Mouse (Mus musculus): Measurements from ENCODE around the gene Abhd5. TPM values are rescaled to one million over a fixed set of nuclear protein-coding genes. Genes with fewer than 3 reads are reported as not detected.

Gene Abhd5
- polyA plus RNA-seq, 1 experiment from 2014 or later, result 22.5 TPM

DNA sequence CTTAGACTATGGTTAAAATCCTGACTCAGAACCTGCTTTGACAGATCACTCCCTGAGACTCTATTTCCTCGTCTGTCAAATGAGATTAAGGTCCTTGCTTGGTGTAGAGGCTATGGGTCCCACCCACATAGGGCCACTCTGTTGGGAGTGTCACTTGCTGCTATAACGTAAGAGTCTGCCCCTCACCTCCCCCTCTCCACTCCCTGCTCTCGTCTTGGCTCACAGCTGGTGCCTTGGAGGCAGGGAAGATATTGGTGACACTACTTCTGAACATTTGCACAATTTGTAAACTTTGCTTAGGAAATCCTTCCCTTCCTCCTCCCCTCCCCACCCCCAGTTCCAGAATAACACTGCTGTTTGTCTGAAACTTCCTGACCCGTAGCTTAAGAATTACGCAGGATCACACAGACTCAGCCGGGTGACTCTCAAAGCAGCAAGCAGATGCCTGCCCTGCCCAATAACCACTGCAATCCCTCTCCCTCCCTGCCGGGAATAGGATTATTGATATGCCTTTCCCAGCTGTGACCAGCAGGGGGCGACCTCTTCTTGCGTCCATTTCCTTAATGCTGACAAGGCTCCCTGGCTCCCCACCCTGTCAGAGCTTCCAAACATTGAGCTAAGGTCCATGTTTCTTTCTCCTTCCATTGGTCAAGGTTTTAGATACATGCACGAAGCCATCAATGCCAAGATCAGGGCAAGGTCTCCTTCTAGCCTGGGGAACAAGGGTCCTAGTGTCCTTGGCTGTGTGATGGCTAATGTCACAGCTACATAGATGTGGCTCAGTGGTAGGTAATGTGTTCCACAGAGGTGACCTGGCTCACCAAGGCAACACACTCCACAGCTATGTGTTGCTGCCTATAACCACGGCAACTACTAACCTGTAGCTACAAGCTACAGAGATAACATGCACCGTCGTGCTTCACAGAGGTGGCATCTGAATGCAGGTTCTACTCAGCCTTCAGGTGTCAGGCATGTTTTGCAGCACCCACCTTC is 69.7 kb downstream of the Abhd5 start:
- H3K27me3 ChIP-seq, result peaks cover 10% of the 10 kb centered on the region; the same call in 1 of the 2 replicates
- no peaks in the 10 kb centered on the region for H3K9me3 ChIP-seq (replicated peaks)
- no peak overlapping the region for H3K9ac ChIP-seq
- H3K4me1 ChIP-seq, result peaks cover 2% of the 10 kb centered on the region; the same call in 1 of the 2 replicates
- H3K4me2 ChIP-seq (replicated peaks), result no peak overlapping the region
- H3K27ac ChIP-seq, result no peak overlapping the region
- no peak overlapping the region for H3K4me3 ChIP-seq
- H3K36me3 ChIP-seq, result no peaks in the 10 kb centered on the region
- 30% methylated on average over 13 of the region's 13 CpGs for WGBS
- ATAC-seq (ENCODE audit: low FRiP score), result peak; percentile 50

DNA sequence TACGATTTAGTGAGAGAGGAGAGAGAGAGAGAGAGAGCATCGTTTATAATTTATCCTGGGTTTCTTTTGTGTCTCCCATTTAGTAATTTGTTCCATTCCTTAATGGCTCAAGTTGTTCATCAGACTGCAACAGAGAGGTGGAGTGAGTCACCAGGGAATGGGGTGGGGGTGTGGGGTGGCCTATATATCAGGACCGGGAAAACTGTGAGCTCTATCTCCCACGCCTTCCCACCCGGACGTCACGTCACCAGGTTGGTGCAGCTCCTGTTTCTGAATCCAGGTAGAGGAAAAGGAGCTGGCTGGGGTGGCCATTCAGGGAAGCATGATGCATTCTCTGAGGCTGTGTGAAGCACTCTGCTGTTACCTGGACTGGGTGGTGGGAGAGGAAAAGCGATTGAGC is 70.5 kb downstream of the Abhd5 start:
- no peak overlapping the region for H3K4me2 ChIP-seq (replicated peaks)
- H3K27me3 ChIP-seq, result peaks cover 10% of the 10 kb centered on the region; the same call in 1 of the 2 replicates
- whole genome bisulfite sequencing, result 86% methylated on average over 8 of the region's 8 CpGs
- no peak for ATAC-seq (ENCODE audit: low FRiP score)
- H3K36me3 ChIP-seq, result no peaks in the 10 kb centered on the region
- H3K4me1 ChIP-seq, result no peaks in the 10 kb centered on the region; the same call in 1 of the 2 replicates
- no peak overlapping the region for H3K27ac ChIP-seq
- no peak overlapping the region for H3K9ac ChIP-seq
- H3K9me3 ChIP-seq (replicated peaks), result no peaks in the 10 kb centered on the region
- no peak overlapping the region for H3K4me3 ChIP-seq

DNA sequence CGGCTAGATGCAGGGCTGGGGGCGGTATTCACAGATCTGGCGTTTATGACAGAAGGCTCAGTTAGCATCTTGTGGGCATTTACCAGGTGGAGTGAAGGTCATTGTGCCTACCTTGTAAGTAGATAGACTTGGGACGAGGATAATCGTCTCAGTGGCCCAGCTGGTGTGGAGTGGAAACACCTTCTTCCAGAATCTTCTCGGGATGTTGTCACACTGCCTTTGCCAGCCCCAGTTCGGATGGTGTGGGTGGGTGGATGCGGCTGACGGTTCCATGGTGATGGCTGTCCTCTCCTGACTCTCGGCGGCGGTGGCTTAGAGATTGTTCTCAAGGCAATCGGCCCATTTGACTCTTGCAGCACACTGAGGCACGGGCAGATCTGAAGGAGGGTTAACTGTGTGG is 71.3 kb downstream of the Abhd5 start:
- Histone ChIP-seq H3K9me3 (replicated peaks) (no peaks in the 10 kb centered on the region), H3K36me3 (no peaks in the 10 kb centered on the region), H3K4me1 (no peaks in the 10 kb centered on the region; the same call in 1 of the 2 replicates), H3K4me3 (no peak overlapping the region), H3K27ac (no peak overlapping the region), H3K27me3 (peaks cover 10% of the 10 kb centered on the region; the same call in 1 of the 2 replicates), H3K4me2 (replicated peaks) (no peak overlapping the region), H3K9ac (no peak overlapping the region)
- 87% methylated on average over 14 of the region's 14 CpGs for WGBS
- no peak for ATAC-seq (ENCODE audit: low FRiP score)

- H3K9ac ChIP-seq, result no peak overlapping the region
- no peak overlapping the region for H3K27ac ChIP-seq
- no peak overlapping the region for H3K4me3 ChIP-seq
- no peak overlapping the region for H3K4me2 ChIP-seq (replicated peaks)
- ATAC-seq (ENCODE audit: low FRiP score), result no peak
- no peaks in the 10 kb centered on the region for H3K9me3 ChIP-seq (replicated peaks)
- WGBS, result 62% methylated on average over 6 of the region's 6 CpGs
- no peaks in the 10 kb centered on the region for H3K36me3 ChIP-seq
- H3K27me3 ChIP-seq, result peaks cover 10% of the 10 kb centered on the region; the same call in 1 of the 2 replicates
- no peaks in the 10 kb centered on the region; the same call in 1 of the 2 replicates for H3K4me1 ChIP-seq
Observed at GRCm38 (mm10) chr9:122423146-122423545, 71.7 kb downstream of the Abhd5 start.

DNA sequence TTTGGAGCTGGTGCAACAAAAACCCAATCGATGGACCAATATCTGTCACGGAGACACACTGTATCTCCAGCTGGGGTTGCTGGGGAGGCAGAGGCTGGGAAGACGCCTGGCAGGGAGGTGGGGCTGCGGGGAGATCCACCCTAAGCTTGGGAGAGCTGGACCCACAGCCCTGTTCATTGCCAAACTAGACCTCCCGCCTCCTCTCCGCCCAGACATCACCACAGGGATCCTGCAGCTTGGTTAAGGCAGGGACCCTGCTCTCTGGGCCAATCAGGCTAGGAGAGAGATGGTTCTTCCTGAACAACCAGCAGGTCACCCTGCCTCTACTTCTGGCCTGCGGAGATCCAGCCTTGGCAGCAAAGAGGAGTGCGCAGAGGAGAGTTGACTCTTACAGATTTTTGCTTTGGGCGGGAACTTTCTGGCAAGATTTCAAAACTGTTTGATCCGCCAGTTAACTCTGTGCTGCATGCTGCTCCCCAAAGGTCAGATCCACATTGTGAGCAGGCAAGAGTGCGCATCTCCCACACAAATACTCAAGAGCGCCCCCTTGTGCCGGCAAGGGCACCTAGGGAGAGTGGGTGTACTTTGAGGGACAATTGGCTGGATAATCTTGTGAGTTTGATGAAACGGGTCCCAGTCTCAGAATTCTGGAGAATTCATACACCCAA is 73.7 kb downstream of the Abhd5 start:
- ATAC-seq (ENCODE audit: low FRiP score), result no peak
- no peak overlapping the region for H3K9ac ChIP-seq
- H3K27me3 ChIP-seq, result peaks cover 9% of the 10 kb centered on the region; the same call in 1 of the 2 replicates
- 44% methylated on average over 14 of the region's 14 CpGs for WGBS
- H3K9me3 ChIP-seq (replicated peaks), result no peaks in the 10 kb centered on the region
- no peak overlapping the region for H3K27ac ChIP-seq
- H3K4me3 ChIP-seq, result no peak overlapping the region
- H3K4me2 ChIP-seq (replicated peaks), result no peak overlapping the region
- H3K36me3 ChIP-seq, result no peaks in the 10 kb centered on the region
- H3K4me1 ChIP-seq, result no peaks in the 10 kb centered on the region; the same call in 1 of the 2 replicates

DNA sequence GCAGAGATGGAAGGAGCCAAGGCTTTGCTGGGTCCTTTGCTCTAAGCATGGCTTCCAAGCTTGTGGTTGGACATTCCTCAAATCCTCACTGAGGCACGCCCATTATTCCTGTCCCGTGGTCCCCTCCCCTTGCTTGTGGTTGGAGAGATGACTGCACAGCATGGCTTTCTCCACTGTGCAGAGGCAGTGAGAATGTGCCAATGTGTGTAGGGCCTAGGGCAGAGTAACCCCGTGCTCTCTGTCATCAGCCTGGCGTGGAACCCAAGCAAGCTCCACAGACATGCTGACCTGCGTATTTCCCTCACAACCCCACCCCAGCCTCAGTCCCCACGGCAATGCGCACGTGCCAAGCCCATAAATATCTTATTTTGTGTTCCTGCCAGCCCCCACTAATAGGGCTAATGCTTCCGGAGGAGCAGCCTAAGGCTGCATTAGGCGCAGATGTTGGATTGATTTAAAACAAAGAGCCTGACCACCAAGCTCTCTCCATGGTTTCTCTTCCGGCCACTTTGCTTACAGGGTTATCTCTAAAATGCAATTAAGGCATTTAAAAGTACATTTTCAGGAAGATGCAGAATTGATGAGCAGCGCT is 77.7 kb downstream of the Abhd5 start:
- Histone ChIP-seq H3K9ac (no peak overlapping the region), H3K36me3 (no peaks in the 10 kb centered on the region), H3K4me1 (no peaks in the 10 kb centered on the region), H3K4me3 (no peak overlapping the region), H3K27ac (no peak overlapping the region), H3K27me3 (no peaks in the 10 kb centered on the region), H3K9me3 (replicated peaks) (no peaks in the 10 kb centered on the region), H3K4me2 (replicated peaks) (no peak overlapping the region)
- no peak for ATAC-seq (ENCODE audit: low FRiP score)
- WGBS, result 85% methylated on average over 12 of the region's 12 CpGs

GRCm38 (mm10) chr9:122429685-122430084 is 78.3 kb downstream of the Abhd5 start:
- Histone ChIP-seq H3K27ac (no peak overlapping the region), H3K4me2 (replicated peaks) (no peak overlapping the region), H3K9ac (no peak overlapping the region), H3K27me3 (no peaks in the 10 kb centered on the region), H3K4me3 (no peak overlapping the region), H3K4me1 (no peaks in the 10 kb centered on the region), H3K9me3 (replicated peaks) (no peaks in the 10 kb centered on the region), H3K36me3 (no peaks in the 10 kb centered on the region)
- WGBS, result 100% methylated on average over 1 of the region's 1 CpGs
- no peak for ATAC-seq (ENCODE audit: low FRiP score)

Other genes with a start within 250 kb of the Abhd5 start
- gene Snrk, start 234.3 kb upstream of the Abhd5 start, polyA plus RNA-seq (2016; fragmentation: Nextera tagmentation; extraction: Ambion mirVana), result 55.7 and 57.8 TPM in 2 replicates
- gene Ano10, start 57.2 kb upstream of the Abhd5 start, polyA plus RNA-seq (2016; fragmentation: Nextera tagmentation; extraction: Ambion mirVana), result 52.3 and 53.6 TPM in 2 replicates

Data from hindbrain, embryonic 12.5 days (tissue).